Mouse (Mus musculus) small intestine, adult 2 months (tissue): ENCODE results near the gene Cdr2. TPM values are rescaled to one million over a fixed set of nuclear protein-coding genes. Genes with fewer than 3 reads are reported as not detected.

ENCODE experiments used
- H3K27ac ChIP-seq: fragments of 200-500 bp; 2 replicates; pipeline ENCODE4 v1.5.1; 2012; ENCODE audit warnings: low read depth, low read length, control low read depth, inconsistent platforms; ENCODE audit not compliant: insufficient read depth
- H3K27me3 ChIP-seq: fragments of 200-500 bp; 2 replicates; pipeline ENCODE4 v1.6.1; 2012; ENCODE audit warnings: mild to moderate bottlenecking, moderate library complexity, low read length, inconsistent platforms; ENCODE audit not compliant: control insufficient read depth, insufficient read depth
- H3K36me3 ChIP-seq: fragments of 200-500 bp; 2 replicates; pipeline ENCODE4 v1.6.1; 2012; ENCODE audit warnings: mild to moderate bottlenecking, low read length, control low read depth, inconsistent platforms; ENCODE audit not compliant: control insufficient read depth, insufficient read depth
- H3K4me1 ChIP-seq: fragments of 200-500 bp; 2 replicates; pipeline ENCODE4 v1.6.1; 2012; ENCODE audit warnings: low read length, inconsistent platforms, mixed read lengths; ENCODE audit not compliant: control insufficient read depth, insufficient read depth, insufficient read length
- H3K4me3 ChIP-seq: fragments of 200-500 bp; 2 replicates; pipeline ENCODE4 v1.5.1; 2012; ENCODE audit warnings: low read depth, mild to moderate bottlenecking, control low read depth, inconsistent platforms, low read length, moderate library complexity
- CTCF ChIP-seq: fragments of 200-500 bp; IDR thresholded peaks from 2 replicates; pipeline ENCODE4 v1.5.1; 2012; ENCODE audit warnings: low read depth, mild to moderate bottlenecking, control low read depth, inconsistent platforms, low read length, moderate library complexity, mixed read lengths; ENCODE audit not compliant: insufficient replicate concordance, insufficient read length; ENCODE audit errors: extremely low read depth
- POLR2A ChIP-seq: fragments of 200-500 bp; IDR thresholded peaks from 2 replicates; pipeline ENCODE4 v1.6.1; 2012; ENCODE audit warnings: low read depth, mild to moderate bottlenecking, control low read depth, inconsistent platforms, low read length, moderate library complexity
- whole genome bisulfite sequencing: fragments of 180-500 bp; shearing (Covaris S2); methylation state at CpG from one replicate; pipeline ENCODE4 v1.1.7; 2018; 5-methylcytosine and 5-hydroxymethylcytosine counted together
- polyA plus RNA-seq: library from polyadenylated mRNA; depleted of rRNA; stranded (reverse); fragments of >200 nt; gene quantifications from 2 replicates; pipeline ENCODE4 v1.2.3, GENCODE M21; 2012

Gene Cdr2
- polyA plus RNA-seq, 1 experiment = 51.7 TPM

- Histone ChIP-seq H3K27ac (no peak overlapping the region), H3K4me1 (no peaks in the 10 kb centered on the region), H3K27me3 (no peaks in the 10 kb centered on the region), H3K4me3 (no peak overlapping the region), H3K36me3 (peaks cover 46% of the 10 kb centered on the region)
- TF ChIP-seq CTCF (no peak), POLR2A (no peak)
- WGBS = 39% methylated on average over 7 of the region's 8 CpGs
Observed at GRCm38 (mm10) chr7:120943936-120944509, 38.1 kb downstream of the Cdr2 start.

- no peak overlapping the region for H3K4me3 ChIP-seq
- H3K27me3 ChIP-seq = no peaks in the 10 kb centered on the region
- H3K36me3 ChIP-seq = peaks cover 59% of the 10 kb centered on the region
- WGBS = 54% methylated on average over 1 of the region's 1 CpGs
- H3K27ac ChIP-seq = no peak overlapping the region
- H3K4me1 ChIP-seq = no peaks in the 10 kb centered on the region
- TF ChIP-seq POLR2A = no peak
- TF ChIP-seq CTCF = no peak
Observed at GRCm38 (mm10) chr7:120942506-120942905, 39.6 kb downstream of the Cdr2 start.

- H3K27ac ChIP-seq = no peak overlapping the region
- no peaks in the 10 kb centered on the region for H3K27me3 ChIP-seq
- TF ChIP-seq POLR2A = no peak
- no peak for TF ChIP-seq CTCF
- H3K36me3 ChIP-seq = peaks cover 63% of the 10 kb centered on the region
- H3K4me1 ChIP-seq = no peaks in the 10 kb centered on the region
- no peak overlapping the region for H3K4me3 ChIP-seq
- WGBS = 93% methylated on average over 6 of the region's 6 CpGs
Observed at GRCm38 (mm10) chr7:120941214-120941613, 40.9 kb downstream of the Cdr2 start.

GRCm38 (mm10) chr7:120940343-120940742 lies 41.8 kb downstream of the Cdr2 start:
- Histone ChIP-seq H3K4me1 (no peaks in the 10 kb centered on the region), H3K36me3 (peaks cover 64% of the 10 kb centered on the region), H3K27ac (no peak overlapping the region), H3K27me3 (no peaks in the 10 kb centered on the region), H3K4me3 (no peak overlapping the region)
- TF ChIP-seq POLR2A (no peak), CTCF (no peak)
- 90% methylated on average over 12 of the region's 12 CpGs for WGBS

GRCm38 (mm10) chr7:120938206-120938605 lies 43.9 kb downstream of the Cdr2 start:
- WGBS = 77% methylated on average over 9 of the region's 9 CpGs
- no peaks in the 10 kb centered on the region for H3K27me3 ChIP-seq
- TF ChIP-seq CTCF = no peak
- no peak for TF ChIP-seq POLR2A
- H3K36me3 ChIP-seq = peaks cover 65% of the 10 kb centered on the region
- no peaks in the 10 kb centered on the region for H3K4me1 ChIP-seq
- no peak overlapping the region for H3K27ac ChIP-seq
- H3K4me3 ChIP-seq = no peak overlapping the region

GRCm38 (mm10) chr7:120936522-120936921 lies 45.6 kb downstream of the Cdr2 start:
- Histone ChIP-seq H3K27me3 (no peaks in the 10 kb centered on the region), H3K36me3 (peaks cover 74% of the 10 kb centered on the region), H3K27ac (no peak overlapping the region), H3K4me1 (no peaks in the 10 kb centered on the region), H3K4me3 (no peak overlapping the region)
- 88% methylated on average over 4 of the region's 4 CpGs for WGBS
- TF ChIP-seq CTCF (no peak), POLR2A (no peak)

GRCm38 (mm10) chr7:120934716-120935115 lies 47.4 kb downstream of the Cdr2 start:
- Histone ChIP-seq H3K4me1 (no peaks in the 10 kb centered on the region), H3K4me3 (no peak overlapping the region), H3K27ac (no peak overlapping the region), H3K27me3 (no peaks in the 10 kb centered on the region), H3K36me3 (peaks cover 67% of the 10 kb centered on the region)
- WGBS = 24% methylated on average over 5 of the region's 5 CpGs
- peak; percentile 79; the same call in 1 of the 2 replicates for TF ChIP-seq CTCF
- no peak for TF ChIP-seq POLR2A

- Histone ChIP-seq H3K4me1 (no peaks in the 10 kb centered on the region), H3K27me3 (no peaks in the 10 kb centered on the region), H3K27ac (no peak overlapping the region), H3K36me3 (peaks cover 68% of the 10 kb centered on the region), H3K4me3 (no peak overlapping the region)
- WGBS = 65% methylated on average over 4 of the region's 5 CpGs
- no peak for TF ChIP-seq CTCF
Observed at GRCm38 (mm10) chr7:120933680-120934195, 48.4 kb downstream of the Cdr2 start.
